Mouse (Mus musculus): Measurements from ENCODE around the gene Zfp354c. TPM values are rescaled to one million over a fixed set of nuclear protein-coding genes. Genes with fewer than 3 reads are reported as not detected.

The Zfp354c gene
- 47.3 and 49.8 TPM in 2 replicates for polyA plus RNA-seq (2016; fragmentation: Nextera tagmentation; extraction: Ambion mirVana)

DNA sequence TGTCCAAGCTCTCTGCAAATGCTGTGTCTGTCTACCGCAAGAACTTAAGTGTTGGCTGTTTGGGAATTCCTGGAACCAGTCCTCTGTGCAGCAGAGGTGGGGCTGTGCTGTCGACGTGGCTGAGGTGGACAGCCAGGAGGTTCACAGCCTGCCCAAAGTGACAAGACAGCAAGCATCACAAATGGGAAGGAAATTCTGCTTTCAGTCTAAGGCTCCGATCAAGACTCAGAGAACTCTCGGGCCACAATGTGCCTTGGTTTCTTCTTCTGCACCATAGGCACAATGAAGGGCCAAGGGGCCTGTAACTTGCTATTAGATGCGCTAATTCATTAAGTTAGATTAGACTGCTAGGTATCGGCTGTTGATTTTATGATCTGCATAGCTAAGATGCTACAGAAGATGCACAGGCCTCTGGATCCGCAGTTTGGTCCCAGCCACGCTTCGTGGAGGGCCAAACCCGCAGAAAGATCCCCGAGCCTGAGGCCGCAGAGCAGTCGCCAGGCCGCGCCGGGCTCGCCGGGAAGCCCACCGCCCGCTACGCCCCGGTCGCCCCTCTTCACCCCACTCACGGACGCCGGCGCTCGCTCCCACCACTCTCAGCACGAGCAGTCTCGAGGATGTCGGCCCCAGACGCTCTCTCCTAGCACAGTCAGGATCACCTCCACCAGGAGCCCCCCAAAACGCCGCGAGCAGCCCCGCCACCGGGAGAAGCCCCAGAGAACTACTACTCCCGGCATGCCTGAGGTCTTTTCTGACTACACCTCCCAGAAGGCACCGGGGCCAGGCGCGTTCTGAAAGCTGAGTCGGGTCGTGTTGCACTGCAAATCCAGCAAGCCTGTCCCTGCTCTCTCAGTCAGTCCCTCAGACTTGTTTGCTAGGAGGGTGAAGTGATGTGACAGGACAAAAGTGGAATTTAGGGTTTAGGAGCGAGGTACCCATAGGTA, at the start of gene Zfp354c:
Gene Zfp354c (minus strand): TSS at position 715 of the 944 bp plus-strand sequence.
- Histone ChIP-seq H3K9me3 (peaks cover 1% of the 10 kb centered on the region; the same call in 1 of the 2 replicates), H3K4me1 (peaks cover 10% of the 10 kb centered on the region), H3K27me3 (replicated peaks) (no peaks in the 10 kb centered on the region), H3K4me2 (replicated peaks) (peak within 1 kb of the TSS; percentile 72), H3K36me3 (peaks cover 33% of the 10 kb centered on the region), H3K9ac (peak within 1 kb of the TSS; percentile 91), H3K27ac (no peak within 1 kb of the TSS), H3K4me3 (peak within 1 kb of the TSS; percentile 88)
- ATAC-seq (ENCODE audit: low FRiP score, low read depth) = peak; percentile 95
- WGBS = 2% methylated on average over 45 of the region's 45 CpGs

DNA sequence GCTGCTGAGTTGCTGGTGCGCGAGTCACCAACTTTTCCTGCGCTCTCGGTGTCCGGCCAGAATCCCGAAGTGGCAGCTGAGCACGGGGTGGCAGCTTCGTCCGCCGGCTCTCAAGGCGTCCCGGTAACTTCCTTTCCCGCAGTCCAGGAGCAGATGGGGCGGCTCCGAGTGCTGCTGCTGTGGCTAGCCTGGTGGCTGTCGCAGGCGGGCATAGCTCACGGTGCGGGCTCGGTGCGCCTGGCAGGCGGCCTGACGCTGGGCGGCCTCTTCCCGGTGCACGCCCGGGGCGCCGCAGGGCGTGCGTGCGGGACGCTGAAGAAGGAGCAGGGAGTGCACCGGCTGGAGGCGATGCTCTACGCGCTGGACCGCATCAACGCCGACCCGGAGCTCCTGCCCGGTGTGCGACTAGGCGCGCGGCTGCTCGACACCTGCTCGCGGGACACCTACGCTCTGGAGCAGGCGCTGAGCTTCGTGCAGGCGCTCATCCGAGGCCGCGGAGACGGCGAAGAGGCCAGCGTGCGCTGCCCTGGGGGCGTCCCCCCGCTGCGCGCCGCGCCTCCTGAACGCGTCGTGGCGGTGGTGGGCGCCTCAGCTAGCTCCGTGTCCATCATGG, 23.6 kb upstream of the Zfp354c start:
- H3K4me1 ChIP-seq = peaks cover 13% of the 10 kb centered on the region
- peaks cover 58% of the 10 kb centered on the region for H3K27me3 ChIP-seq (replicated peaks)
- H3K4me3 ChIP-seq = peak overlapping the region; percentile 39
- no peaks in the 10 kb centered on the region for H3K36me3 ChIP-seq
- H3K4me2 ChIP-seq (replicated peaks) = peak overlapping the region; percentile 84
- H3K9ac ChIP-seq = peak overlapping the region; percentile 44; the same call in 1 of the 2 replicates
- H3K9me3 ChIP-seq = no peaks in the 10 kb centered on the region
- 0 out of 2 replicates have a peak, but pooled peaks have one; percentile 44 for ATAC-seq (ENCODE audit: low FRiP score, low read depth)
- H3K27ac ChIP-seq = no peak overlapping the region
- WGBS = under 1% methylated on average over 72 of the region's 72 CpGs

DNA sequence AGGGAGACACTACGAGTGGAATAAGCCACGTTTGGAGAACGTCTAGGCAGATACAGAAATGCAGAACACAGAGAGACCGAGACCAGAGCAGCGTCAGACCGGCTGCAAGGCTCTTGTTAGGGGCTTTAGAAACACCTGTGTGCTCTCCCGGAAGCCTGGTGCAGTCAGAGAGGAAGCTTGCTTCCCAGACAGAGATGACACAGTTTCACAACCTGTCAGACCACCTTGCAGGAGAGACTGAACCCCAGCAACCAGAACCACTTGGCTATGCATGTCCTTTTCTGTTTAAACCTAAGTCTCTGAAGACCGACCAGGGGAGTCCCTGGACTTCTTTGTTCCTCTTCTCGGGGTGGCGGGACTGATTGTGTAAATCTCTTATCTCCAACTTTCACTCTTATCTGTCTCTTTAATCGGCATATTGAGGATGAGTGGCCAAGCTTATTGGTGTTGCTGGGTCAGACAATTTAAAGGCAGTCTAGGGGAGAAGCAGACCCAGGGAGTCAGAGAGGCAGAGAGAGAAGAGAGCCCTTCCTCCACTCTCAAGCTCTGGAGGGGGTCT, 22.7 kb upstream of the Zfp354c start, which contains the start of gene Grm6:
Gene Grm6 (plus strand): TSS at position 509 of the 559 bp plus-strand sequence.
- Histone ChIP-seq H3K9ac (peak within 1 kb of the TSS; percentile 44; the same call in 1 of the 2 replicates), H3K4me1 (peaks cover 13% of the 10 kb centered on the region), H3K4me2 (replicated peaks) (peak within 1 kb of the TSS; percentile 84), H3K27ac (no peak within 1 kb of the TSS), H3K36me3 (no peaks in the 10 kb centered on the region), H3K9me3 (no peaks in the 10 kb centered on the region), H3K4me3 (peak within 1 kb of the TSS; percentile 39), H3K27me3 (replicated peaks) (peaks cover 58% of the 10 kb centered on the region)
- 3% methylated on average over 11 of the region's 11 CpGs for WGBS
- ATAC-seq (ENCODE audit: low FRiP score, low read depth) = no peak

DNA sequence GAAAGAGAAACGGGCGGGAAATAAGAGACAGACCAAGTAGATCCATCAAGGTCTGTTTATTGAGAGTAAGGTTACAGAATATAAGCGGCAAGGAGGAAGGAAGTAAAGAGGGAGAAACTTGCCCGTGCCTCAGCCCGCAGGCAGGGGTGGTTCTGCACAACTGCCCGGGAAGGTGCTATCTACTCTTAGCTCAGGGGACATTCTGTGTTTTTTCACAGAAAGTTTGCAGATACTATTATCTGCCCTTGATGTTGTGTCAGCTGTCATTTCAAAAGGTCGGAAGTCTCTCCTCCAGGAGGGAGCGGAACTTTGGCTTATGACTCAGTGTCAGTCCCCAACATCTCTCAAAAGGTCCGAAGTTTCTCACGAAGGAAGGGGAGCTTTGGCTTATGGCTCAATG, 21.8 kb upstream of the Zfp354c start:
- 2% methylated on average over 10 of the region's 10 CpGs for WGBS
- no peaks in the 10 kb centered on the region for H3K36me3 ChIP-seq
- no peak overlapping the region for H3K9ac ChIP-seq
- peaks cover 13% of the 10 kb centered on the region for H3K4me1 ChIP-seq
- no peaks in the 10 kb centered on the region for H3K9me3 ChIP-seq
- no peak overlapping the region for H3K27ac ChIP-seq
- H3K27me3 ChIP-seq (replicated peaks) = peaks cover 58% of the 10 kb centered on the region
- no peak overlapping the region for H3K4me2 ChIP-seq (replicated peaks)
- H3K4me3 ChIP-seq = no peak overlapping the region
- no peak for ATAC-seq (ENCODE audit: low FRiP score, low read depth)

DNA sequence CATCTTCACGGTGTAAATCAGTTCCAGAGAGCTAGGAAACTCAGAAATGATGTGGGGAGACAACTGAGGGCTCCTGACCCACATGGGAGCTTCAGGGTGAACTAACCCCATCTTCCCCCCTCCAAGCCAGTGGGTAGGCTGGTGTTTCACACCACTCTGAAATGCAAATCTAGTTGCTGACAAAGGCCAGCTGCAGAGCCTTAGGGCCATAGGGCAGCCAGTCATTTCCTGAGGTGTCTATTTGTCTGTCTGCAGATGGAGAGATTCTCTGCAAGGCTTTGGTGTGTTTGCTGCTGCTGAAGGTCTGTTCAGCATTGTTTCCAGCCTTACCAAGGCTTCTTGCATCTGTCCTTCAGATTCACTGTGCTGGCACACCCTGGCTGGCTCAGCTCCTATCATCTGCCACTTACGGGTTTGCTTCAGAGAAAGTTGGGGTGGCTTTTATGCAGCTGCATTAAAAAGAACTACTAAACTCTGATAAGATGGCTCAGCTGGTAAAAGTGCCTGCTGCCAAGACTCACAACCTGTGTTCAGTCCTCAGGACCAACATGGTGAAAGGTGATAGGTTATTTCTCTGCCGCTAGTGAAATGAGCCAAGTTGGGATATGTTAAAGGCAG, 21.1 kb upstream of the Zfp354c start:
- H3K9me3 ChIP-seq = no peaks in the 10 kb centered on the region
- no peaks in the 10 kb centered on the region for H3K36me3 ChIP-seq
- H3K4me3 ChIP-seq = no peak overlapping the region
- 33% methylated on average over 3 of the region's 3 CpGs for WGBS
- H3K27me3 ChIP-seq (replicated peaks) = peaks cover 57% of the 10 kb centered on the region
- no peak for ATAC-seq (ENCODE audit: low FRiP score, low read depth)
- no peak overlapping the region for H3K4me2 ChIP-seq (replicated peaks)
- H3K4me1 ChIP-seq = peaks cover 13% of the 10 kb centered on the region
- H3K27ac ChIP-seq = no peak overlapping the region
- no peak overlapping the region for H3K9ac ChIP-seq

DNA sequence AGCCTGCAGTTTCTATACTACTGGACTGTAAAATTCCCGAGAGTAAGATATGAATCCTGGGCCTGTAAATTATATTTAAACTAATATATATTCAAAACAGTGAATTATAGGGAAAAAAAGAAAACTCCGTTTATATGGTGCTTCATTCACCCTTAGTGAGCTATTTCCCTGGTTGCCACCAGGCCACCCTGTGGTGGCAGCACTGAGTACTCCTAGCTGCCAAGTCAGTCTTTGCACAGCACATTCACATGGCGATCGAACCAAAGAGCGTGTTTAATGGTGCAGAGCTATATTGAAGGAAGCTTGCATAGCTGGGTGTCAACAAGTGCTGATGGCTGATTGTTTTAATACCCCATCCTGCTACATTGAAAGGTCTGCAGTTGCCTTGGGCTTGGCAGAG, 19.5 kb upstream of the Zfp354c start:
- Histone ChIP-seq H3K27ac (no peak overlapping the region), H3K4me3 (no peak overlapping the region), H3K4me1 (peaks cover 13% of the 10 kb centered on the region), H3K36me3 (no peaks in the 10 kb centered on the region), H3K4me2 (replicated peaks) (no peak overlapping the region), H3K27me3 (replicated peaks) (peaks cover 43% of the 10 kb centered on the region), H3K9me3 (no peaks in the 10 kb centered on the region), H3K9ac (no peak overlapping the region)
- no peak for ATAC-seq (ENCODE audit: low FRiP score, low read depth)
- WGBS = 71% methylated on average over 5 of the region's 5 CpGs

DNA sequence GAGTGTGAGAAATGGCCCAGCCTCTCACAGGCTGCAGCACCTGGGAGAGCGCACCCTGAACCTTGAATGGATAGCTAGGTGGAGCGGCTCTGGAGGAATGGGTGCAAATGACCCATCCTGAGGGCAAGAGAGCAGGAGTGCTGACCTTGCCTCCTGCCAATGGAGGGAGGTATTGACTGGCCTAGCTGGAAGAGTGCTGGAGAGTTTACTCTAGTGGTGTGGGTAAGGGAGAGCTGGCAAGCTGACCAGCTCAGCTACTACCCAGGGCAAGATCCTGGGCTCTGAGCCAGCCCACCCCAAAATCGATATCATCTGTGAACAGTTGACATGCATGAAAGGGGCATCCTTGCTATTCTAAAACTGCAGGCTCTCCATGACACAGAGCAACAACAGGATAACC, 18.4 kb upstream of the Zfp354c start:
- no peak overlapping the region for H3K4me3 ChIP-seq
- peaks cover 8% of the 10 kb centered on the region for H3K4me1 ChIP-seq
- H3K36me3 ChIP-seq = no peaks in the 10 kb centered on the region
- H3K9ac ChIP-seq = no peak overlapping the region
- no peaks in the 10 kb centered on the region for H3K9me3 ChIP-seq
- no peak for ATAC-seq (ENCODE audit: low FRiP score, low read depth)
- no peak overlapping the region for H3K4me2 ChIP-seq (replicated peaks)
- 92% methylated on average over 3 of the region's 3 CpGs for WGBS
- H3K27ac ChIP-seq = no peak overlapping the region
- peaks cover 32% of the 10 kb centered on the region for H3K27me3 ChIP-seq (replicated peaks)

DNA sequence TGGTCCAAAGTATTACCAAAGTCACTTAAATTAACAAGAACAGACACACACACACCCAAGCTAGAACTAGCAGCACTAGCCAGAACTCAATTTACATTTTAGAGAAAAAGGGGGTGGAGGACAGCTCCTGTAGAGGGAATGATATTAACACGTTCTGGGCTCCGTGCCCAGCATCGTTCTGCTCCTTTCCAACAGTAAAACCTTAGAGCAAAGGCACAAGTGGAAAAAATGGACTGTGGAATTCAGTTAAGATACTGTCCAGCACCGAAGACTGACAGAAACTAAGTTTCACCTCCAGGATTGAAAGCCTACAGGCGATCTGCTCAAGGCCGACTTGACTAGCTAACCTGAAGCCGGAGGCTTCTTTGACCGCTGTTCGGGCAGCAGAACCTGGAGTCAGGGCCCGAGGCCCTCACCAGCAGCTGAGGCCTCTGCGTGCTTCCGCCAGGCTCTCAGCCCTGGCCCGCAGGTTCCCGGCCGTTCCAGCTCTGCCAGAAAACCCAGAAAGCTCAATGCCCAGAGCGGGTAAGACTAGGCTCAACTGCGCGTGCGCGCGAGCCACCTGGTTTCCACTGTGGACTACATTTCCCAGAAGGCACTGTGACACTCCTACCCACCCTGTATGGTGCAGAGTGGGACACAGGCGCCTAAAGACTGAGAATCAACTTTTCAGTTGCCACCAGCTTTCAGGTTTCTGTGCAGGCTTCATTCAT, 13.7 kb upstream of the Zfp354c start, which contains the start of gene Zfp879:
Gene Zfp879 (minus strand): TSS at position 530 of the 713 bp plus-strand sequence.
- ATAC-seq (ENCODE audit: low FRiP score, low read depth) = peak; percentile 95
- no peaks in the 10 kb centered on the region for H3K4me1 ChIP-seq
- peak within 1 kb of the TSS; percentile 43 for H3K4me3 ChIP-seq
- H3K9me3 ChIP-seq = no peaks in the 10 kb centered on the region
- no peak within 1 kb of the TSS for H3K27ac ChIP-seq
- H3K4me2 ChIP-seq (replicated peaks) = peak within 1 kb of the TSS; percentile 67
- peak within 1 kb of the TSS; percentile 57 for H3K9ac ChIP-seq
- H3K36me3 ChIP-seq = no peaks in the 10 kb centered on the region
- 24% methylated on average over 22 of the region's 22 CpGs for WGBS
- no peaks in the 10 kb centered on the region; the same call in 1 of the 2 replicates for H3K27me3 ChIP-seq (replicated peaks)

DNA sequence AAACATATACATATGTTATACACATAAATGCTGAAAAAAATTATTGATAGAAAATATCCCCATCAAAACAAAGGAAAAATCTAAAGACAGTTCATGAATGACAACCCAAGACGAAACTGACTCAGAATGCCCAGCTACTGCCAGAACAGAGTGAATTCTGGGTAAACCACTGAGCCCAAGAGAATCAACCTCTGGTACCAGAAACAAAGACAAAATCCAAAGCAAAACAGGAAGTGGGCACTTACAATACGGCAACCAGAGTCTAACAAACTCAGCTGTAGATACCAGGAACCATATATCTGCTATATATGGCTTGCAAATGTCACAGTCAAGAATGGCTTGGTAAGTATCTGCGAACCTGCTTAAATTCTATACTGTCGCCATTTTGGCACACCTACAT, 8.2 kb upstream of the Zfp354c start:
- Histone ChIP-seq H3K36me3 (peaks cover 15% of the 10 kb centered on the region; the same call in 1 of the 2 replicates), H3K27me3 (replicated peaks) (no peaks in the 10 kb centered on the region), H3K4me3 (no peak overlapping the region), H3K9ac (no peak overlapping the region), H3K4me1 (no peaks in the 10 kb centered on the region), H3K4me2 (replicated peaks) (no peak overlapping the region), H3K27ac (no peak overlapping the region), H3K9me3 (peaks cover 13% of the 10 kb centered on the region)
- no peak for ATAC-seq (ENCODE audit: low FRiP score, low read depth)
- 88% methylated on average over 4 of the region's 4 CpGs for WGBS

DNA sequence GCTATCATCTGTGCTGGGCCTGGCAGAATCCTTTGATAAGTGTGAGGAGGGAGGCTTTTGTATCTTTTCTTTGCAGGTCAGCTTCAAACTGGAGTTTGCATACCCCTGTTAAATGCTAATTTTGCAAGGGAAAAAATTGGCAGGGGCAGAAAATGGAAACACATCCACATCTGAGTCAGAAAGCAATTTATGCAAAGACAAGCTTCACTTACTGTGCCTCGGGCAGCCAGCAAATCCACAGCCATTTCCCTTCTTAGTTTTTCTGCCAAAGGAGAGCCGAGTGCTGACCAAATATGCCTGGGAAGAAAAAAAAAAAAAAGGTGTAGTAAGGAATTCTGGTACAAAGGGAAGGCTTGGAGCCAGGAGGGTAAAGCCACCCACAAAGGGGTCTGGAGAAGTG, 1.3 kb downstream of the Zfp354c start:
- Histone ChIP-seq H3K4me3 (peak overlapping the region; percentile 88), H3K27me3 (replicated peaks) (no peaks in the 10 kb centered on the region), H3K36me3 (peaks cover 42% of the 10 kb centered on the region), H3K27ac (no peak overlapping the region), H3K9ac (peak overlapping the region; percentile 91; the same call in 1 of the 2 replicates), H3K9me3 (no peaks in the 10 kb centered on the region), H3K4me1 (peaks cover 10% of the 10 kb centered on the region), H3K4me2 (replicated peaks) (peak overlapping the region; percentile 72)
- no peak for ATAC-seq (ENCODE audit: low FRiP score, low read depth)
- 70% methylated on average over 2 of the region's 2 CpGs for WGBS

DNA sequence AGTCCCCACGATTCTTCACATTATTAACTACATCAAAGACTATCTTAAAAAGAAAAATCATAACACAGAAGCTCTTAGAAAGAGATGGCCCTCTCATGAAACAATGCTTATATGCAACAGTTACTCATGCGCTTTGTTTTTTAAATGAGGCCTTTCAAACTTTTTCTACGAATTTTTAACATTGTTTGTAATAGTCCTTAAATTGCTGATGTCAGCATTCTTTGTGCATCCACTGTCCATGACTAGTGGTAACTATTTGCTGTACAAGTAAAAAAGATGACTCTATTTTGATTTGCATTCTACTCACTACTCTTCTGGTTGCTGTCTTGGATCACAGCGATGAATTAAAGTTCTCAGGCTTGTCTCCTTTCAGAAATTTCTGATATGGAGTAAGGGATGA, 13.3 kb downstream of the Zfp354c start:
- Histone ChIP-seq H3K27ac (no peak overlapping the region), H3K9ac (no peak overlapping the region), H3K4me1 (no peaks in the 10 kb centered on the region), H3K9me3 (peaks cover 61% of the 10 kb centered on the region), H3K27me3 (replicated peaks) (no peaks in the 10 kb centered on the region), H3K4me3 (no peak overlapping the region), H3K36me3 (peaks cover 97% of the 10 kb centered on the region), H3K4me2 (replicated peaks) (no peak overlapping the region)
- no peak for ATAC-seq (ENCODE audit: low FRiP score, low read depth)
- 96% methylated on average over 4 of the region's 4 CpGs for WGBS
